ENCODE assay signal across 28 mouse cellular contexts in the genomic region with DNA sequence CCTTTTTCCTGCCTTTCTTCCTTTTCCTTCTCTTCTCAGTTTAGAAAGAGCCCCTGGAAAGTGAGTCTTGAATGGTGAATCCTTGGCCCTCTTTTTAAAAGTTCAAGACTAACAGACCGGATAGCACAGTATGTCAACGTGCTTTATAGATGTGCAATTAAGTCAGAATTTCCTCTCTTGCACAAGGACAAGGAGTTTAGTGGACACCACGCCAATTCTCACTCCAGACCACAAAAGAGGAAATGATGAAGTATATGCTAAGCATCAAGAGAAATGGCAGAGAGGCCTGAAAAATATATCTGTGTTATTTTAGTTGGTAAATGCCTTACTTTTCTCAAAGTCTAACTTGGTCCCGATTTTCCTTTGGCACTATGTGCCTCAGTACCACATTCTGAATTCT. TPM values are rescaled to one million over a fixed set of nuclear protein-coding genes. Genes with fewer than 3 reads are reported as not detected.
DNase-seq lines count a peak whose midpoint lies in the region; ATAC-seq and TF ChIP-seq lines count a peak whose summit lies in the region.
"Had no signal": no experiment of that assay in that cellular context is flagged by ENCODE, and none has a peak within 500 bp of the region (broad histone marks: within the 10 kb centered on the region; RNA-seq: fewer than 3 reads in every experiment).

A gene (minus strand): TSS at position 118 of the 400 bp plus-strand sequence.

- DNase-seq in lung, postnatal 25 days (ENCODE audit: low spot score), result peak; percentile 4
- DNase-seq in lung, postnatal 10 days, result no peak
- no peak for DNase-seq in liver, postnatal 0 days
- no peak for DNase-seq in heart, adult 9 months (ENCODE audit: low spot score in 2 of 2)
- DNase-seq in layer of hippocampus, adult 18-20 months (ENCODE audit: low spot score in 2 of 2), result no peak
- no peak for DNase-seq in kidney, postnatal 36 days
- DNase-seq: adrenal gland, postnatal 36 days; cerebellum, adult 2 months; cerebellum, postnatal 36 days; gastrocnemius, postnatal 25 days; heart, adult 2 months; kidney, adult 18-20 months; left cerebral cortex, postnatal 4 days; lung, postnatal 4 days; retina, postnatal 1 day; right cerebral cortex, postnatal 25 days; spleen, adult 18-20 months had no signal

- peak within 1 kb of the TSS; percentile 33 for H3K4me2 ChIP-seq in liver, postnatal 0 days (ENCODE audit: low read depth, low read length)
- H3K4me2 ChIP-seq: embryonic facial prominence, embryonic 15.5 days; hindbrain, embryonic 13.5 days; midbrain, embryonic 12.5 days; neural tube, embryonic 12.5 days had no signal

- TF ChIP-seq CTCF in bone marrow, adult 2 months (IDR thresholded peaks at IDR 0.05; ENCODE audit: control insufficient read depth, insufficient read depth, low read length), result no peak
- no peak for TF ChIP-seq CTCF in liver, postnatal 0 days (IDR thresholded peaks at IDR 0.05; ENCODE audit: low read depth)

- no peak within 1 kb of the TSS for H3K9ac ChIP-seq in liver, postnatal 0 days (replicated peaks)
- H3K9ac ChIP-seq: embryonic facial prominence, embryonic 15.5 days; hindbrain, embryonic 13.5 days; midbrain, embryonic 12.5 days; neural tube, embryonic 12.5 days had no signal

- peaks cover 3% of the 10 kb centered on the region; the same call in 1 of the 2 replicates for H3K4me1 ChIP-seq in bone marrow, adult 2 months (ENCODE audit: control insufficient read depth, insufficient read depth, low read length)
- H3K4me1 ChIP-seq in liver, postnatal 0 days (ENCODE audit: insufficient read depth), result peaks cover 5% of the 10 kb centered on the region
- H3K4me1 ChIP-seq: embryonic facial prominence, embryonic 15.5 days; hindbrain, embryonic 13.5 days; midbrain, embryonic 12.5 days; neural tube, embryonic 12.5 days had no signal

- no peaks in the 10 kb centered on the region for H3K9me3 ChIP-seq in liver, postnatal 0 days (ENCODE audit: low read length)
- H3K9me3 ChIP-seq: embryonic facial prominence, embryonic 15.5 days; hindbrain, embryonic 13.5 days; midbrain, embryonic 12.5 days; neural tube, embryonic 12.5 days had no signal

- no peak for TF ChIP-seq POLR2A in bone marrow, adult 2 months (IDR thresholded peaks at IDR 0.05; ENCODE audit: borderline replicate concordance, control insufficient read depth, low read depth, low read length)

- 27% methylated on average over 4 of the region's 4 CpGs for WGBS in bone marrow, adult 2 months
- WGBS in liver, postnatal 0 days (ENCODE audit: insufficient replicate concordance), result 50% methylated on average over 4 of the region's 4 CpGs

- ATAC-seq in liver, postnatal 0 days, result no peak
- peak; percentile 91 for ATAC-seq in monocyte, adult 5-6 weeks (replicated peaks; ENCODE audit: insufficient number of reproducible peaks, low FRiP score, low TSS enrichment, poor library complexity, severe bottlenecking)
- ATAC-seq: inflammation-experienced regulatory T-cells, adult 6 months had no signal

- peak within 1 kb of the TSS; percentile 81; the same call in 1 of the 2 replicates for H3K27ac ChIP-seq in bone marrow, adult 2 months (ENCODE audit: control insufficient read depth, insufficient read depth, low read depth, low read length, poor library complexity)
- peak within 1 kb of the TSS; percentile 52 for H3K27ac ChIP-seq in liver, postnatal 0 days (ENCODE audit: low read depth)
- H3K27ac ChIP-seq: embryonic facial prominence, embryonic 15.5 days; heart, adult 2 months; hindbrain, embryonic 13.5 days; midbrain, embryonic 12.5 days; neural tube, embryonic 12.5 days had no signal

- no peaks in the 10 kb centered on the region for H3K27me3 ChIP-seq in liver, postnatal 0 days (ENCODE audit: insufficient read depth, low read length)
- H3K27me3 ChIP-seq: embryonic facial prominence, embryonic 15.5 days; hindbrain, embryonic 13.5 days; midbrain, embryonic 12.5 days; neural tube, embryonic 12.5 days had no signal

- TF ChIP-seq EP300 in liver, postnatal 0 days (IDR thresholded peaks at IDR 0.05; ENCODE audit: low read depth), result 0 out of 2 replicates have a peak, but pooled peaks have one; percentile 8

- no peaks in the 10 kb centered on the region for H3K36me3 ChIP-seq in liver, postnatal 0 days (replicated peaks; ENCODE audit: insufficient read depth, low read length)
- H3K36me3 ChIP-seq: embryonic facial prominence, embryonic 15.5 days; hindbrain, embryonic 13.5 days; midbrain, embryonic 12.5 days; neural tube, embryonic 12.5 days had no signal

- peak within 1 kb of the TSS; percentile 57 for H3K4me3 ChIP-seq in bone marrow, adult 2 months (replicated peaks; ENCODE audit: control insufficient read depth, low read depth, low read length)
- H3K4me3 ChIP-seq in liver, postnatal 0 days (ENCODE audit: low read depth, low read length), result no peak within 1 kb of the TSS
- H3K4me3 ChIP-seq: embryonic facial prominence, embryonic 15.5 days; heart, adult 2 months; hindbrain, embryonic 13.5 days; midbrain, embryonic 12.5 days; neural tube, embryonic 12.5 days had no signal

RNA-seq across cellular contexts. Expression of the gene that starts here (rescaled TPM):
- polyA plus RNA-seq in bone marrow, adult 2 months (2011; ENCODE audit: insufficient read depth, insufficient read length, low replicate concordance, missing spikeins), result 3.2 and 12.4 TPM in 2 replicates
- polyA plus RNA-seq in liver, postnatal 0 days (2015; fragmentation: Nextera tagmentation; extraction: Ambion mirVana), result 0.92 and 1.2 TPM in 2 replicates
- 87.3 to 131 TPM (median 125 TPM) in 3 replicates for total RNA-seq in monocyte, adult 5-6 weeks (2017)
- total RNA-seq in layer of hippocampus, adult 18-20 months (2021), result not detected
- total RNA-seq: gastrocnemius, postnatal 25 days; layer of hippocampus, postnatal 10 days; left cerebral cortex, adult 8-10 months had no signal
- polyA plus RNA-seq: cerebellum, adult 2 months; embryonic facial prominence, embryonic 15.5 days; forebrain, embryonic 11.5 days; hindbrain, embryonic 13.5 days; inflammation-experienced regulatory T-cells, adult 6 months; liver, adult 2 months; midbrain, embryonic 12.5 days; neural tube, embryonic 12.5 days had no signal

Comparison
In these comparisons a context has a peak if more than half of its experiments do, and no peak if none do; other contexts are left out.
1. RNA of the gene that starts here (total RNA-seq): 87.3 to 131 TPM in monocyte, adult 5-6 weeks; not detected in layer of hippocampus, adult 18-20 months; every median in the first group is over 10 times any median in the second.